Mouse (Mus musculus) midbrain, embryonic 15.5 days (tissue): ENCODE measurements around the gene Wdr17. TPM values are rescaled to one million over a fixed set of nuclear protein-coding genes. Genes with fewer than 3 reads are reported as not detected.

Source experiments
- polyA plus RNA-seq: library from polyadenylated mRNA; unstranded; fragments of >200 nt; fragmentation: Nextera tagmentation; extraction: Ambion mirVana; gene quantifications from 2 replicates; pipeline ENCODE4 v1.2.1, GENCODE M21; 2015

The Wdr17 gene
- polyA plus RNA-seq, 1 experiment from 2014 or later, result 17.5 TPM

Other genes with a start within 250 kb of the Wdr17 start
- gene Gpm6a, start 67.7 kb upstream of the Wdr17 start, polyA plus RNA-seq, result 524 and 566 TPM in 2 replicates